Mouse (Mus musculus) embryonic facial prominence, embryonic 14.5 days (tissue): ENCODE measurements around the gene Kalrn. TPM values are rescaled to one million over a fixed set of nuclear protein-coding genes. Genes with fewer than 3 reads are reported as not detected.

ENCODE experiments used
- ATAC-seq: fragments of 200-750 bp; cut with Nextera tagmentation; 2 replicates; pipeline ENCODE4 v1.8.0; 2017; ENCODE audit warnings: low read depth, moderate number of reproducible peaks, moderate TSS enrichment
- DNase-seq: peaks from one replicate; pipeline ENCODE4 v3.0.0-alpha.2; 2015; ENCODE audit warnings: low spot score
- H3K27ac ChIP-seq: fragments of 300-500 bp; sonication (generic); replicated peaks from 2 replicates; pipeline ENCODE4 v1.5.1; 2014; ENCODE audit warnings: low read depth, mild to moderate bottlenecking, low read length, moderate library complexity
- H3K27me3 ChIP-seq: fragments of 300-500 bp; sonication (generic); replicated peaks from 2 replicates; pipeline ENCODE4 v1.6.1; 2014; ENCODE audit warnings: low read length; ENCODE audit not compliant: control insufficient read depth, insufficient read depth
- H3K36me3 ChIP-seq: fragments of 300-500 bp; sonication (generic); 2 replicates; pipeline ENCODE4 v1.6.1; 2014; ENCODE audit warnings: low read length, mixed read lengths; ENCODE audit not compliant: control insufficient read depth, insufficient read depth
- H3K4me1 ChIP-seq: fragments of 300-500 bp; sonication (generic); 2 replicates; pipeline ENCODE4 v1.6.1; 2014; ENCODE audit warnings: antibody characterized with exemption, low read length; ENCODE audit not compliant: control insufficient read depth, insufficient read depth
- H3K4me2 ChIP-seq: fragments of 300-500 bp; sonication (generic); 2 replicates; pipeline ENCODE4 v1.6.1; 2014; ENCODE audit warnings: low read depth, mild to moderate bottlenecking, low read length, moderate library complexity, mixed read lengths
- H3K4me3 ChIP-seq: fragments of 300-500 bp; sonication (generic); 2 replicates; pipeline ENCODE4 v1.5.1; 2014; ENCODE audit warnings: low read depth, mild to moderate bottlenecking, low read length
- H3K9ac ChIP-seq: fragments of 300-500 bp; sonication (generic); 2 replicates; pipeline ENCODE4 v1.6.1; 2014; ENCODE audit warnings: low read depth, mild to moderate bottlenecking, low read length, moderate library complexity, mixed read lengths
- H3K9me3 ChIP-seq: fragments of 300-500 bp; sonication (generic); 2 replicates; pipeline ENCODE4 v1.6.1; 2016; ENCODE audit warnings: low read length; ENCODE audit not compliant: control insufficient read depth
- WGBS: fragments of 180-500 bp; shearing (Covaris S2); extraction: QIAGEN DNeasy Blood & Tissue Kit; methylation state at CpG from one replicate; pipeline ENCODE4 v1.1.7; 2014; 5-methylcytosine and 5-hydroxymethylcytosine counted together
- polyA plus RNA-seq: library from polyadenylated mRNA; unstranded; fragments of >200 nt; fragmentation: Nextera tagmentation; extraction: Ambion mirVana; gene quantifications from 2 replicates; pipeline ENCODE4 v1.2.1, GENCODE M21; 2014

Gene Kalrn
- polyA plus RNA-seq, 1 experiment from 2014 or later: 12.2 TPM

DNA sequence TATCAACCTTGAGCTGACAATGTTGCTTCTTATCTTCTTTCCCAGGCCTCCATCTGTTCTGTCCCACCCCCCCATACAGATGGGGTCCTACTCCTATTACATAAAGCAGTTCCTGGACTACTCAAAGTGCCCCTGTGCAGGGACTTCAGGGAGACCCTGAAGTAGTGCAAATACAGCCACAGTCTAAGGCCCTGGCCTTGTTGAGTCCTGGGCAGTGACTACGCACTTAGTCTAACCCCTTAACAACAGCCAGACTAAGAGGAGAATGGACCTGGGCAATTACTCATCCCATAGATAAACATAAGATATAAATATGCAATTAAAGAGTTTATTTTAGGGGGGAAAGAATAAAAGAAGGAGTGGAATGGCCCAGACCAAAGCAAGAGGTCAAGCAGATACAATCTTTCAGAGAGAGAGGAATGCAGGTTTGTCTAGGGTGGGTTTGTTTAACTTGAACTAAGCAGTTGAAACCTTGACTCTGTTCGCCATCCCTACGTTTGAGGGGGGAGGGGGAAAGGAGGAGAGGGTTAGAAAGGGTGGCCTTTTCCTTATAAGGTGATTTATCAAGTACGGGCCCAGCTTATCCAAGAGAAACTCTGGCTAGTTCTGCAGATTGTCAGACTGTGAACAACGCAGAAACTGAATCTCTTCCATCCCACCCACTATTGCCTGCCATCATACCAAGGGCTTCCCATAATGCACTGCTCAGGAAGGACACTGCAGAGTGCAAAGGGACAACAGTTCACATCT lies 44.9 kb downstream of the Kalrn start:
- no peak for DNase-seq

DNA sequence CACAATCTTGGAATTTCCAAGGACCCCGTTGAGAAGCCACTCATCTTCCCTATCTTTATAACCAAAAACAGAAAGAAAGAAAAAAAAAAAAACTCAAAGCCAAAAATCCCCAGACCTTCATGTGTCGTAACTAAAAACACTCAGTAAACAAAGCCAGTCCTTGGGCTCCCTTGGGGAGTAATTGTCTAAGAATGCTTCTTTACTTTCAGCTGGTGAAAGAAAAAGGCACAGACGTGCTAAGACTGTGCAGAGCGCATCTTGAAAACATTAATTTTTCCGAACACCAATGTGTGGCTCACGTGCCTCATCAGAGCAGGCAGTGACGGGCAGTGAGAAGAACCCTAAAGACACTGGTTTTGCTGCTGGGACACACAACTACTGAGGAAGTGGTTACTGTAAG lies 47.0 kb downstream of the Kalrn start:
- Histone ChIP-seq H3K4me2 (no peak overlapping the region), H3K27me3 (no peaks in the 10 kb centered on the region), H3K4me1 (peaks cover 25% of the 10 kb centered on the region), H3K27ac (no peak overlapping the region), H3K9ac (no peak overlapping the region), H3K4me3 (no peak overlapping the region), H3K9me3 (no peaks in the 10 kb centered on the region), H3K36me3 (no peaks in the 10 kb centered on the region)
- DNase-seq (peak; percentile 85), ATAC-seq (peak; percentile 62; the same call in 1 of the 2 replicates)
- WGBS: 40% methylated on average over 7 of the region's 7 CpGs

More for the DNA sequence above, 44.9 kb downstream of the Kalrn start:
- Histone ChIP-seq H3K4me2 (no peak overlapping the region), H3K9ac (no peak overlapping the region; the same call in 1 of the 2 replicates), H3K27me3 (no peaks in the 10 kb centered on the region), H3K4me1 (peaks cover 25% of the 10 kb centered on the region), H3K36me3 (no peaks in the 10 kb centered on the region), H3K9me3 (no peaks in the 10 kb centered on the region), H3K4me3 (no peak overlapping the region), H3K27ac (no peak overlapping the region)
- ATAC-seq: no peak
- 56% methylated on average over 5 of the region's 5 CpGs for WGBS

DNA sequence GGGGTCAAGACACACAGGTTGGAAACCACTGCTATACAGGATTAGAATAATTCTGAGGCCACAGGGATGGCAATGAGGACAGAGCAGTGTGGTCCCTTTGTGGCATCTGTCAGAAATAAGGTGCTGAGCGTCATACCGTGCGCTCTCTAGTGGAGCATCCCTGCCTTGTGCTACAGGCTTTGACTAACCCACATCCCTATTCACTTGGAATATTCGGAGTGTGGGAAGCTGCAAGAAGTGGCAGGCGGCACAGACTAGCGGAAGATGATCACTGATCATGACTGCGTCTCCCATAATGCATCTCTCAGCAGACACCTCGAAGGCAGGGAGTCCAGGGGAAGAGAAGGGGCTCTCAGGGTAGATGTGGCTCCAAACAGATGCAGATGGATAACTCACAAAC lies 47.5 kb downstream of the Kalrn start:
- Histone ChIP-seq H3K27me3 (no peaks in the 10 kb centered on the region), H3K27ac (no peak overlapping the region)

DNA sequence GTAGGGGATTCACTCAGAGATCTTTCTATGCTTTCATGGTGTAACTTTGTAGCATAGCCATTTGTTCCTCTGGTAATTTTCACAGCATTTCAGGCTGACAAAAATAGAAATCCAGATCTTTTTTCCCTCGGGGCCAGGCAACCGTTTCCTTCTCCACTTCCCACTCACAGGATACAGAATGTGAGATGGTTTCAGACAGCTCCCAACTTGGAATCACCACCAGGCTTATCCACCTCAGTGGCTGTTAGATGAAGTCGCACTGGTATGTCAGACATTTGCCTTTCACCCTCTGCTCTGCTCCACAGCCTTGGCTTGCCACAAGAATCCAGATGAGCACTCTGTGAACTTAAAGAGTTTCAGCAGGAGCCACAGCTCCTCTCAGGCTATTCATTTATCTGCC lies 48.1 kb downstream of the Kalrn start:
- no peak for DNase-seq
- WGBS: 36% methylated on average over 3 of the region's 3 CpGs
- H3K4me3 ChIP-seq: no peak overlapping the region
- H3K4me2 ChIP-seq: no peak overlapping the region
- no peak for ATAC-seq
- no peaks in the 10 kb centered on the region for H3K36me3 ChIP-seq
- no peaks in the 10 kb centered on the region for H3K9me3 ChIP-seq
- H3K4me1 ChIP-seq: peaks cover 25% of the 10 kb centered on the region
- H3K27me3 ChIP-seq: no peaks in the 10 kb centered on the region
- H3K27ac ChIP-seq: no peak overlapping the region
- H3K9ac ChIP-seq: no peak overlapping the region

More for the DNA sequence above, 47.5 kb downstream of the Kalrn start:
- DNase-seq: no peak
- no peak overlapping the region for H3K4me3 ChIP-seq
- H3K4me2 ChIP-seq: no peak overlapping the region
- no peak for ATAC-seq
- peaks cover 25% of the 10 kb centered on the region for H3K4me1 ChIP-seq
- 69% methylated on average over 8 of the region's 8 CpGs for WGBS
- no peak overlapping the region for H3K9ac ChIP-seq
- H3K36me3 ChIP-seq: no peaks in the 10 kb centered on the region
- no peaks in the 10 kb centered on the region for H3K9me3 ChIP-seq

DNA sequence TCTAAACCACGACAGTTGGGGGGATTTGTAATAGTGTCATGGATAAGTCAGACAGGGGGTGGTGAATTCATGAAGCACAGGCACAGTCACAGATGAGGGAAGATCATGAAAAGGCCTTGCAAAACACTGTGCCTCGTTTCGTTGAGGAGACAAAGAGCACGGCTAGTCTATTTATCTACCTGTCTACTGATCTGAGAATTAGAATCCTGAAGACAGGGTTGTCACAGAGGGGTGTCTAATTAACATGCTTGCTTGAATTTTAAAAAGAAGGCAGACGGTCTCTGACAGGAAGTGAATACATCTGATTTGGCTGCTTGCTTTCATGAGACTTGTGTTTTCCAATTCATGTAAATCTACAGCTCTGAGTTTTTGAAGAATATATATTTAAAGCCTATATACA lies 52.3 kb downstream of the Kalrn start:
- H3K36me3 ChIP-seq: no peaks in the 10 kb centered on the region

DNA sequence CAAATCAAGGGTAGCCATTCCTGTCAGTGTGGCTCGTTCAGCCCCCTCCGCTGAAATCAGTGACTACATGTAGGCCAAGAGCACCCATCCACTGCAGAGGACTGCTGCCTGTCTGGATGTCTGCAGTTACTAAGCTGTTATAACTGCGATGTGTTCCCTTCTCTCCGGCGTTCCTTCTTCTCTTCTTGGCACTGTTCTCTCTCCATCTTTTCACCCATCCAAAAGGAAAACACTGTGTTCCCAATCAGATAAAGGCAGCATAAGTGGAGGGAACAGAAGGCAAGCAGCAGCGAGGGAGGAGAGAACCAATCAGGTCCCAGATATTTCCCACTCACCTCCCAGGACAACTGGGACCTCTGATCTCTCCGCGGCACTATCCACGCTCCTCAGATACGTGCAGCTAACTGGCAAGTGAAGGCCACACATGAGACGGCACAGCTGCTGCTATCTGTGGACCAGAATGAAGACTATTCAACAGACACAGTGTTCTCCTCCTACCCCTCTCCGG lies 56.4 kb downstream of the Kalrn start:
- no peak overlapping the region for H3K27ac ChIP-seq
- no peaks in the 10 kb centered on the region for H3K9me3 ChIP-seq
- ATAC-seq (no peak), DNase-seq (no peak)
- H3K4me3 ChIP-seq: no peak overlapping the region
- H3K9ac ChIP-seq: no peak overlapping the region
- 78% methylated on average over 12 of the region's 12 CpGs for WGBS
- no peak overlapping the region for H3K4me2 ChIP-seq
- peaks cover 5% of the 10 kb centered on the region; the same call in 1 of the 2 replicates for H3K4me1 ChIP-seq
- no peaks in the 10 kb centered on the region for H3K27me3 ChIP-seq
- H3K36me3 ChIP-seq: no peaks in the 10 kb centered on the region

More for the DNA sequence above, 52.3 kb downstream of the Kalrn start:
- Histone ChIP-seq H3K9me3 (no peaks in the 10 kb centered on the region), H3K27ac (no peak overlapping the region), H3K4me1 (peaks cover 10% of the 10 kb centered on the region), H3K9ac (no peak overlapping the region), H3K4me3 (no peak overlapping the region), H3K4me2 (no peak overlapping the region), H3K27me3 (no peaks in the 10 kb centered on the region)
- no peak for DNase-seq
- 72% methylated on average over 5 of the region's 5 CpGs for WGBS
- ATAC-seq: no peak

DNA sequence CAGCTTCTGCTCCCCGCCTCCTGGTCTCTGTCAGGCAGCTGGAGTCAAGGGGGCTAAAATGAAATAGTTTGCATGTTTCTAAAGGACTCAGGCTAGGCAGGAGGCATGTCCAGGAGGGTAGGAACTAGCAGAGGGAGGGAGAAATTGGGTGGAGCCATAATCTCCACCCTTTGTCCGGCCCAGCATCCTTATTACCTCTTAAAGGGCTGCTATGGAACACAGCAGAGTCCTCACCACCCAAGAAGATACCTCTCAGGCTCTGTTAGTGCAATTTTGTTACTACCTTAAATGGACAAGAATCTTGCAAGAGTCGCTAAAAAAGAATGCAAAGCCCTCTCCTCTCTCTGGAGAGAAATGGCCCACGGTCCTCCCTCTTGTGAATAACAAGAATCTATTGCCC lies 57.8 kb downstream of the Kalrn start:
- 67% methylated on average over 4 of the region's 4 CpGs for WGBS

DNA sequence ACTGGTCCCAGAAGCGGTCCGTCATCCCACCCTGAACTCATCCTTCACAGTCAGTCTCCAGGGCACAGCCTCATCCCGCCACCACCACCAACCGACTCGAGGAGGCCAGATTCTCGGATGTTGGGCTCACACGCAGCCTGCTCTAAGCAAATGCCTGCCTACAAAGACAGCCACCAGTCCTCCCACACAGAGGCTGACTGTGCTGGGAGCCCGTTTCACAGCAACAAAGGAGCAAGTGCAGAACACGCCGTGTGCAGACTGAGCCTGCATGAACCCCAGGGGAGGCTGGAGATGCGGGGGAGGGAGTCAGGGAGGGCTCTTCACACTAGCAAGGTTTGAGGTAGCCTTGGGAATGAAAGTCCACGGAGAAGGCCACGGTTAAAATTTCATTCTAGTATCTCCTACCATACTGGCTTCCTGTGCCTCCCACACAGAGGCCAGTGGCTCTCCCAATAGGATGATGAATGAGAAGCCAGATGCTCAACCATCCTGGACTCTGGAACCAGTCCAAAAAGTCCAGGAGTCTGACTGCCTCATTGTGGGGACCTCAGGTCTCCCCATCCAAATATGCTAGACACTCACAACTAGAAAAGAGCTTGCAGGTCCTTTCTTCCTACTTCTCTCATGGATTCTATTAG lies 59.3 kb downstream of the Kalrn start:
- WGBS: 57% methylated on average over 13 of the region's 13 CpGs
- Histone ChIP-seq H3K9me3 (no peaks in the 10 kb centered on the region), H3K27ac (no peak overlapping the region), H3K4me3 (no peak overlapping the region), H3K27me3 (no peaks in the 10 kb centered on the region), H3K4me1 (peaks cover 5% of the 10 kb centered on the region; the same call in 1 of the 2 replicates), H3K4me2 (no peak overlapping the region), H3K36me3 (no peaks in the 10 kb centered on the region), H3K9ac (no peak overlapping the region)
- ATAC-seq (no peak), DNase-seq (no peak)

More for the DNA sequence above, 57.8 kb downstream of the Kalrn start:
- Histone ChIP-seq H3K4me2 (no peak overlapping the region), H3K4me3 (no peak overlapping the region), H3K36me3 (no peaks in the 10 kb centered on the region), H3K9me3 (no peaks in the 10 kb centered on the region), H3K9ac (no peak overlapping the region), H3K27me3 (no peaks in the 10 kb centered on the region), H3K27ac (no peak overlapping the region), H3K4me1 (peaks cover 5% of the 10 kb centered on the region; the same call in 1 of the 2 replicates)
- ATAC-seq (no peak), DNase-seq (no peak)
